Mouse (Mus musculus): ENCODE data around the gene Pigc. TPM values are rescaled to one million over a fixed set of nuclear protein-coding genes. Genes with fewer than 3 reads are reported as not detected.

Pigc gene
- polyA plus RNA-seq (2014; fragmentation: Illumina TruSeq; extraction: RNeasy Lipid Tissue Mini Kit (QIAGEN cat#74804); ENCODE audit: low read depth, low replicate concordance), result 25.3 TPM

GRCm38 (mm10) chr1:161968589-161969407 lies at the start of gene Pigc:
Gene Pigc, plus strand, starts transcription at chr1:161969186.

GRCm38 (mm10) chr1:161979536-161979935 lies 10.6 kb downstream of the Pigc start, which contains the start of gene 4930558K02Rik:
Gene 4930558K02Rik, minus strand, starts transcription at chr1:161979636.

Other genes with a start within 250 kb of the Pigc start
- gene Fasl, start 180.7 kb upstream of the Pigc start, polyA plus RNA-seq (2014; fragmentation: Illumina TruSeq; extraction: RNeasy Lipid Tissue Mini Kit (QIAGEN cat#74804); ENCODE audit: low read depth, low replicate concordance), result 0.24 TPM
- gene Suco, start 92.5 kb upstream of the Pigc start, polyA plus RNA-seq (2014; fragmentation: Illumina TruSeq; extraction: RNeasy Lipid Tissue Mini Kit (QIAGEN cat#74804); ENCODE audit: low read depth, low replicate concordance), result 111 TPM
- gene 4930558K02Rik, start 10.4 kb downstream of the Pigc start, polyA plus RNA-seq (2014; fragmentation: Illumina TruSeq; extraction: RNeasy Lipid Tissue Mini Kit (QIAGEN cat#74804); ENCODE audit: low read depth, low replicate concordance), result not detected